Mouse (Mus musculus) adrenal gland, postnatal 25 days (tissue): ENCODE measurements around the gene Dpp4. TPM values are rescaled to one million over a fixed set of nuclear protein-coding genes. Genes with fewer than 3 reads are reported as not detected.

Experiments
- DNase-seq: peaks from one replicate; pipeline ENCODE4 v3.0.0; 2021; ENCODE audit warnings: mixed read lengths
- total RNA-seq: library from RNA; stranded (reverse); gene quantifications from 2 replicates; pipeline ENCODE4 v1.2.3, GENCODE M21; 2021

Dpp4 gene
- total RNA-seq, 1 experiment from 2014 or later, result 0.70 TPM

GRCm38 (mm10) chr2:62287532-62287931 is 124.5 kb downstream of the Dpp4 start:
- no peak for DNase-seq

GRCm38 (mm10) chr2:62285847-62286246 is 126.2 kb downstream of the Dpp4 start:
- no peak for DNase-seq

GRCm38 (mm10) chr2:62285026-62285425 is 127.0 kb downstream of the Dpp4 start:
- no peak for DNase-seq

Other genes starting within 250 kb of the Dpp4 start
- not detected in 2 replicates for gene Gcg, start 71.4 kb upstream of the Dpp4 start, total RNA-seq
- gene Fap, start 161.8 kb upstream of the Dpp4 start, total RNA-seq, result 2.5 and 3.5 TPM in 2 replicates
- 7.9 and 17.2 TPM in 2 replicates for gene Ifih1, start 234.0 kb upstream of the Dpp4 start, total RNA-seq